Mouse (Mus musculus) frontal cortex, adult (tissue): ENCODE measurements around the gene Cdc16.
"Not testable (repeated sequence)": the region's sequence is repeated elsewhere in the genome, so short reads cannot be mapped to it uniquely, and the experiment has no call there.

ENCODE experiments used
- ATAC-seq: cut with Nextera tagmentation; 2 replicates; pipeline ENCODE4 v1.9.2; 2017; ENCODE audit warnings: mild to moderate bottlenecking, moderate library complexity, mixed read lengths; ENCODE audit not compliant: low TSS enrichment

Gene Cdc16

GRCm38 (mm10) chr8:13756982-13757804, at the start of gene Cdc16:
Gene Cdc16, plus strand, starts transcription at chr8:13757676.
- peak; percentile 94 for ATAC-seq

GRCm38 (mm10) chr8:13708514-13708913, 49.0 kb upstream of the Cdc16 start:
- no peak for ATAC-seq

- ATAC-seq = no peak
Measured at GRCm38 (mm10) chr8:13718980-13719379, 38.5 kb upstream of the Cdc16 start.

- no peak for ATAC-seq
Measured at GRCm38 (mm10) chr8:13725722-13726121, 31.8 kb upstream of the Cdc16 start.

GRCm38 (mm10) chr8:13727469-13728094, 29.9 kb upstream of the Cdc16 start:
- ATAC-seq = no peak

GRCm38 (mm10) chr8:13740323-13740770, 17.1 kb upstream of the Cdc16 start:
- peak; percentile 84 for ATAC-seq

GRCm38 (mm10) chr8:13740817-13741613, 16.5 kb upstream of the Cdc16 start:
- ATAC-seq = no peak

- ATAC-seq = not testable (repeated sequence)
Measured at GRCm38 (mm10) chr8:13746212-13746611, 11.3 kb upstream of the Cdc16 start.

- no peak for ATAC-seq
Measured at GRCm38 (mm10) chr8:13747626-13748025, 9.8 kb upstream of the Cdc16 start.

- ATAC-seq = no peak
Measured at GRCm38 (mm10) chr8:13753680-13754079, 3.8 kb upstream of the Cdc16 start.

GRCm38 (mm10) chr8:13756480-13756879, 996 bp upstream of the Cdc16 start:
- no peak for ATAC-seq

GRCm38 (mm10) chr8:13757805-13758727, 590 bp downstream of the Cdc16 start:
- ATAC-seq = peak; percentile 46; the same call in 1 of the 2 replicates

- no peak for ATAC-seq
Measured at GRCm38 (mm10) chr8:13769206-13769605, 11.7 kb downstream of the Cdc16 start.

- no peak for ATAC-seq
Measured at GRCm38 (mm10) chr8:13780536-13780935, 23.1 kb downstream of the Cdc16 start.

GRCm38 (mm10) chr8:13785250-13785763, 27.8 kb downstream of the Cdc16 start, which contains the start of gene Upf3a:
Gene Upf3a, plus strand, starts transcription at chr8:13785615.
- ATAC-seq = peak; percentile 97

- peak; percentile 88 for ATAC-seq
Measured at GRCm38 (mm10) chr8:13785764-13786299, 28.4 kb downstream of the Cdc16 start.

GRCm38 (mm10) chr8:13789606-13790005, 32.1 kb downstream of the Cdc16 start:
- ATAC-seq = no peak

- ATAC-seq = no peak
Measured at GRCm38 (mm10) chr8:13793097-13793745, 35.7 kb downstream of the Cdc16 start.

- no peak for ATAC-seq
Measured at GRCm38 (mm10) chr8:13793746-13794101, 36.2 kb downstream of the Cdc16 start.

- ATAC-seq = no peak
Measured at GRCm38 (mm10) chr8:13797676-13798075, 40.2 kb downstream of the Cdc16 start.
